Mouse (Mus musculus) gastrocnemius, adult 2 months (tissue): ENCODE results near the gene Nudt9. TPM values are rescaled to one million over a fixed set of nuclear protein-coding genes. Genes with fewer than 3 reads are reported as not detected.

Experiments used
- DNase-seq: peaks from one replicate; pipeline ENCODE4 v3.0.0; 2022
- H3K27ac ChIP-seq: fragments of 200-600 bp; 2 replicates; pipeline ENCODE4 v1.8.1; 2022; ENCODE audit warnings: mild to moderate bottlenecking
- H3K4me3 ChIP-seq: fragments of 200-600 bp; 2 replicates; pipeline ENCODE4 v1.8.1; 2022; ENCODE audit warnings: mild to moderate bottlenecking, moderate library complexity
- CTCF ChIP-seq: fragments of 200-600 bp; IDR thresholded peaks from 2 replicates; pipeline ENCODE4 v1.8.1; 2022; ENCODE audit warnings: antibody characterized with exemption, mild to moderate bottlenecking, moderate library complexity
- intact Hi-C: fragments of 180-260 bp; cut with DNase I; formaldehyde crosslinking; loops from one replicate; pipeline ENCODE4 v1.15.1; 2025
- microRNA-seq: library from miRNA; unstranded; fragments of <30 nt; microRNA quantifications from one replicate; pipeline ENCODE4 v1.2.0, GENCODE M21; 2021
- total RNA-seq, 2 experiments: library from RNA; stranded (reverse); gene quantifications; 2 replicates each; pipeline ENCODE4 v1.2.3; 2021

Nudt9 gene
- total RNA-seq, 2 experiments from 2014 or later = 62.6 to 68.7 TPM

- Histone ChIP-seq H3K4me3 (peak overlapping the region; percentile 4; the same call in 1 of the 2 replicates), H3K27ac (peak overlapping the region; percentile 77)
- no peak for TF ChIP-seq CTCF
- intact Hi-C loops = no loop called here
- peak; percentile 52 for DNase-seq
Measured at GRCm38 (mm10) chr5:104096078-104096938, 50.2 kb downstream of the Nudt9 start.

- Histone ChIP-seq H3K4me3 (no peak overlapping the region), H3K27ac (peak overlapping the region; percentile 56)
- intact Hi-C loops = no loop called here
- peak; percentile 44 for DNase-seq
- TF ChIP-seq CTCF = no peak
Measured at GRCm38 (mm10) chr5:104101678-104102531, 55.8 kb downstream of the Nudt9 start.

- H3K4me3 ChIP-seq = no peak overlapping the region
- no peak for DNase-seq
- intact Hi-C loops = no loop called here
Measured at GRCm38 (mm10) chr5:104103171-104103570, 57.1 kb downstream of the Nudt9 start.

GRCm38 (mm10) chr5:104104111-104104510, 58.0 kb downstream of the Nudt9 start:
- TF ChIP-seq CTCF = no peak
- no peak for DNase-seq
- intact Hi-C loops = no loop called here
- H3K27ac ChIP-seq = peak overlapping the region; percentile 28; the same call in 1 of the 2 replicates
- no peak overlapping the region for H3K4me3 ChIP-seq

More at GRCm38 (mm10) chr5:104103171-104103570, 57.1 kb downstream of the Nudt9 start:
- TF ChIP-seq CTCF = no peak
- peak overlapping the region; percentile 40; the same call in 1 of the 2 replicates for H3K27ac ChIP-seq

GRCm38 (mm10) chr5:104108127-104108875, 62.2 kb downstream of the Nudt9 start:
- intact Hi-C loops = no loop called here
- H3K4me3 ChIP-seq = peak overlapping the region; percentile 77
- peak overlapping the region; percentile 92 for H3K27ac ChIP-seq
- TF ChIP-seq CTCF = no peak
- DNase-seq = no peak

GRCm38 (mm10) chr5:104108879-104109369, 62.8 kb downstream of the Nudt9 start:
- Histone ChIP-seq H3K27ac (peak overlapping the region; percentile 92), H3K4me3 (peak overlapping the region; percentile 77)
- intact Hi-C loops = no loop called here
- no peak for TF ChIP-seq CTCF
- no peak for DNase-seq

- intact Hi-C loops = no loop called here
- Histone ChIP-seq H3K4me3 (peak overlapping the region; percentile 77), H3K27ac (peak overlapping the region; percentile 92)
- peak; percentile 67 for DNase-seq
- no peak for TF ChIP-seq CTCF
Measured at GRCm38 (mm10) chr5:104109516-104109915, 63.4 kb downstream of the Nudt9 start.

GRCm38 (mm10) chr5:104110171-104110920, 64.2 kb downstream of the Nudt9 start:
- peak overlapping the region; percentile 92 for H3K27ac ChIP-seq
- TF ChIP-seq CTCF = no peak
- peak overlapping the region; percentile 77 for H3K4me3 ChIP-seq
- DNase-seq = no peak
- intact Hi-C loops = no loop called here

GRCm38 (mm10) chr5:104112016-104112415, 65.9 kb downstream of the Nudt9 start:
- no peak for TF ChIP-seq CTCF
- peak overlapping the region; percentile 92 for H3K27ac ChIP-seq
- peak overlapping the region; percentile 77 for H3K4me3 ChIP-seq
- intact Hi-C loops = no loop called here
- DNase-seq = no peak

GRCm38 (mm10) chr5:104112511-104112910, 66.4 kb downstream of the Nudt9 start:
- Histone ChIP-seq H3K27ac (peak overlapping the region; percentile 92), H3K4me3 (peak overlapping the region; percentile 77)
- DNase-seq = no peak
- intact Hi-C loops = no loop called here
- TF ChIP-seq CTCF = no peak

- peak; percentile 70 for DNase-seq
- intact Hi-C loops = no loop called here
- TF ChIP-seq CTCF = no peak
- peak within 1 kb of the TSS; percentile 77 for H3K4me3 ChIP-seq
- H3K27ac ChIP-seq = peak within 1 kb of the TSS; percentile 92
Measured at GRCm38 (mm10) chr5:104113491-104114172, 67.5 kb downstream of the Nudt9 start, which contains the start of gene Sparcl1. TSS of gene Sparcl1 (minus strand) at chr5:104113733.

Small RNA genes within 50 kb of the gene (microRNA-seq; reads per million reads assigned to microRNA genes)
- not detected for gene Mir5619

Other genes starting within 250 kb of the Nudt9 start
- 10 to 100 TPM; 26.1 to 28.6 TPM for gene Klhl8, start 135.0 kb upstream of the Nudt9 start, total RNA-seq
- not detected for gene Hsd17b13, start 68.9 kb upstream of the Nudt9 start, total RNA-seq
- gene Hsd17b11, start 24.4 kb upstream of the Nudt9 start, total RNA-seq = 1 to 10 TPM; 8.6 to 9.2 TPM
- not detected for gene Gm17660, start 31.3 kb downstream of the Nudt9 start, total RNA-seq
- 100 to 1,000 TPM in 1 of 2 experiments, 10 to 100 TPM in 1; 83.5 to 151 TPM for gene Sparcl1, start 67.4 kb downstream of the Nudt9 start, total RNA-seq
- gene Dspp, start 124.4 kb downstream of the Nudt9 start, total RNA-seq = not detected
- gene Dmp1, start 156.3 kb downstream of the Nudt9 start, total RNA-seq = under 1 TPM; 0.42 to 0.99 TPM